Mouse (Mus musculus) hematopoietic multipotent progenitor cell, adult 10-12 weeks (in vitro differentiated cells): ENCODE data around the gene Tap1. TPM values are rescaled to one million over a fixed set of nuclear protein-coding genes. Genes with fewer than 3 reads are reported as not detected.

Experiments used
- polyA plus RNA-seq: library from polyadenylated mRNA; stranded (reverse); fragments of >175 nt; gene quantifications from 2 replicates; pipeline ENCODE4 v1.2.3, GENCODE M21; 2012; ENCODE audit warnings: low replicate concordance

The Tap1 gene
- polyA plus RNA-seq: 74.5 and 112 TPM in 2 replicates

DNA sequence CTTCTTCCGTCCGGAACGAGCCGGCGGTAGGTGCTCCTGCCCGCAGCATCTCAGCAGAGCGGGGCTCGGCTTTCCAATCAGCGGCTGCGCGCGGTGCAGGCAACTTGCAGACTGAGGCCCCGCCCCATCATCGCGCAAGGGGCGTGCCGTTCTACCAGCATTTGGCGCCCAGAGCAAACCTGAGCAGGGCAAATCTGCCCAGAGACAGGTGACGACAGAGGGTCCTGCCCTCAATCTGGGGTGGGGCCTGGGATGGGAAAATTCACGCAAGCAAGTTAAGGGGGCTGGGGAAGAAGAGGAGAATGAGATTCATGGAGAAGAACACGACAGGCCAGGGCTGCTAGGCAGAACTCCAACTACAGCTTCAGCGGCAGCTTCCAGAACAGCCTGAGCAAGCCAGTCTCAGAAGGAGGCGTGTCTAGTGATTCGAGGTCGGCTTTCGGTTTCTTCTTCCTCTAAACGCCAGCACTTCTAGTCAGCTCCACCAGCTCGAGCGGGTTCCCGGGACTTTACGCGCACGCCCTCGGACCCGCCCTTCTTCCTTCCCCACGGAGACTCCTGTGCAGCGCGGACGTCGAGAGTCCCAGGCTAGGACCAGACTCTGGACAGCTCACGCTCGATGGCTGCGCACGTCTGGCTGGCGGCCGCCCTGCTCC, at the start of gene Tap1, which contains the start of gene Psmb9:
Tap1 (plus strand) TSS at position 293 of the 656 bp plus-strand sequence.
Psmb9 (minus strand) TSS at position 504 of the 656 bp plus-strand sequence.

DNA sequence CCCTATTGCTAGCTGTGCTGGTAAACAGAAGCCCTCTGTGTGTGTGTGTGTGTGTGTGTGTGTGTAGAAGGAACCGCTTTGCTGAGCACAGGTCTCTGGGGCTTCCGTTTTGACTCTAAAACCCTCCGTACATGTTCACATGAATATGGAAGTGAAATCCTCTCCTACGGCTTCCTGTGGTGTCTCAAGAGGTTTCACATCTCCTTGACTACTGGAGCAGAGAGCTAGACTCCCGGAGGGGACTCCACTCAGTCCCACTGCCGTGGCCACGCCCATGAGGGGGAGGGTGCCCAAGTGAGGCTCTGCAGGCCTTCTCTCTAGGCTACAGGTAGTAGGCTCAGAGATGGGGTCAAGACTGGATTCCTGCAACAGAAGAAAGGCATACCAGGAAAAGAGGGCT, 44.3 kb upstream of the Tap1 start, which contains the start of gene H2-DMb2:
H2-DMb2 (plus strand) TSS at position 275 of the 400 bp plus-strand sequence.

DNA sequence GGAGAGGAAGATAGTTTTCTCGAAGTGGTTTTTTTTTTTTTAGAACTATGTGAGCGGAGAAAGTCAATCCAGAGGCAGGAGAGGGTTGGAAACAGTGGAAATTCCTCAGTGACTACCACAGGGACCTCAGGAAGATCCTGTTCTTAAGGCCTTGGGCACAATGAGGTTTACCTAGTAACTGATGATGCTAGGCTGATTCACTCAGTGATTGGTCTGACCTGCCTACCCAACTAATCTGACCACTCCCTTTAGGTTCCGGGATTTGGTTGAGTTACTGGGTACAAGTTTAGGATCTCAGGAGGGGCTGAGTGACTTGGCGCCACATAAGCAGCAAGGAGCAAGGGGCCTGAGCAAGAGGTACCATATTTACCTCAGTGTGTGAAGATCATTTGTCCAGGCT, 34.4 kb upstream of the Tap1 start, which contains the start of gene H2-DMb1:
H2-DMb1 (plus strand) TSS at position 150 of the 400 bp plus-strand sequence.

DNA sequence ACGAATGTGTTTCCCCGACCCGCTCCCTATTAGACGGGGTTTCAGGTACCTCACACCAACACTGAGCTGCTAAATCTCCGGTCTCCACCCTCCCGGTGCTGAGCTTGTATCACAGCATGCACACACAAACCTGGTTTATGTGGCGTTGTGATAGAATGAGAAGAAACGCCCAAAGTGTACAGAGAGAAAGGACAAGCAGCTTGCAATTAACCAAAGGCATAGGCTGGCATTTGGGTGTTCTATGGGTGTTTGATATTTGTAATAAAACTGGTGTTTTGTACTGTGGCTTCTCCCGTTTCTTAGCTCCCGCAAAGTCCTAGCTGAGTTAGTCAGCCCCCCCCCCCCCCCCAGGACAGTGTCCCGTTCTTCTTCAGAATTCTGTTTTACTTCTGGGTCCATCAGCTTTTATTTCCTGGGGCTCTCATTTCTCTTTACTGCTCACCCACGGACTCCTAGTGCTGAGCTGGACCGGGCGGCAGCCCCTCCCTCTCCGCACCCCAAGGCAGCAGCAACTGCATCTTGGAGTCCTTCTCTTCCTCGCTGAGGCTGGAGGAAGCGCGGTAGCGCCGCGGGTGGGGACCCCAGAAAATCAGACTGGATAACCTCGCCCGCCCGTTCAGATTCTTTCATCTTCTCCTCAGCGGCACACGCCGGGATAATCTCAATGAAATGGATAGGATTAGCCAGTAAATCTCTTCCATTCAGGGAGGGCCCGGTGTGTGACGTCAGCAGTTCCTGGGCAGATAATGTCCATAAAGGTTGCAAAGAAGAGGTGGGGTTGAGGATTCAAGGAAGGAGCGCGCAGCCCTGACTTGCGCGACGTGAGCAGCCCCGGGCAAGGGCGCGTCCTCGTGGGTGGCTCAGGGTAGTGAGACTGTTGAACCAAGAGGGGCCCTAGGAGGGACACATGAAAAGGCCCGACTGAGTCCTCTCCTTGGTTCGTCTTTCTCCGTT, 9.9 kb downstream of the Tap1 start, which contains the start of gene Psmb8:
Psmb8 (plus strand) TSS at position 781 of the 954 bp plus-strand sequence.

DNA sequence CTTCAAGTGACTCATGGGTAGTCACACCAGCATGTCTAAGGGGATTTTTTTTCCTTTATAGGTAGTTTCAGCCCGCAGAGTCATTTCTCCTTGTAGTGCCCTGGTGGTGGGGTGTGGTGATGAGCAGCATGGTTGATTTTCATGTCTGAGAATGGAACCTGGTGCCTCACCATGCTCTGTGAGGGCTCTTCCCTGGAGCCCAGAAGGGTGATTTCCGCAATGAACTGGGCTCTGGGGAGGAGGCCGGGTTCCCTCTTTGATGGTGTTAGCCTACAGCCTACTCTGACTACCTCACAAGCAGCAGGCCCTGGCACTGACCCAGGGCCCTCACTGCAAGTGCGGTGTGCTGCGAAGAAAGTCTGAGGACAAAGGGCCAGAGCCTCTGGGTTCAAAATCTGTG, 16.1 kb downstream of the Tap1 start, which contains the start of gene Tap2:
Tap2 (plus strand) TSS at position 84 of the 400 bp plus-strand sequence.

DNA sequence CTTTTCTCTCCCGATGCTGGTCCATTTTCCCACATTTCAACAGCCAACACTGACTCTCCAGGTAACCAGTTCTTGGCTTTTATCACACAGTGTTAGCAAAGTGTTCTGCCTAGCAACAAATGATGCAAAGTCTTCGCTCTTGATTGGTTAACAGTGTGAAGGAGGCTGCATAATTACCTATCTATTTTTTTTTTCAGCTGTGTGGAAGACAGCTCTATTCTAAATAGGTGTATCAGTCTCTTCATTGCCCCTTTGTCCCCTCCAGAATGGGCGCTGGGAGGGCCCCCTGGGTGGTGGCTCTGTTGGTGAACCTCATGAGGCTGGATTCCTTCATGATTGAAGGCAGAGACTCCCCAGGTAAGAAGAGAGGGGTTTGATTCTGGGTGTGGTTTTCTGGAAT, 51.4 kb downstream of the Tap1 start, which contains the start of gene H2-Ob:
H2-Ob (plus strand) TSS at position 198 of the 400 bp plus-strand sequence.

Other genes starting within 250 kb of the Tap1 start
- 74.4 and 96.8 TPM in 2 replicates for gene Pfdn6, start 247.2 kb upstream of the Tap1 start, polyA plus RNA-seq
- 59.7 and 181 TPM in 2 replicates for gene Wdr46, start 246.9 kb upstream of the Tap1 start, polyA plus RNA-seq
- gene B3galt4, start 236.1 kb upstream of the Tap1 start, polyA plus RNA-seq: 33.9 and 69.4 TPM in 2 replicates
- 65.1 and 130 TPM in 2 replicates for gene Vps52, start 231.7 kb upstream of the Tap1 start, polyA plus RNA-seq
- 30.7 and 202 TPM in 2 replicates for gene Rps18, start 231.6 kb upstream of the Tap1 start, polyA plus RNA-seq
- gene H2-K1, start 187.2 kb upstream of the Tap1 start, polyA plus RNA-seq: 1,004 and 3,373 TPM in 2 replicates
- 49.6 and 111 TPM in 2 replicates for gene Ring1, start 162.9 kb upstream of the Tap1 start, polyA plus RNA-seq
- 67.5 and 266 TPM in 2 replicates for gene H2-Ke6, start 159.5 kb upstream of the Tap1 start, polyA plus RNA-seq
- gene Slc39a7, start 155.9 kb upstream of the Tap1 start, polyA plus RNA-seq: 46.1 and 74.3 TPM in 2 replicates
- 155 and 353 TPM in 2 replicates for gene Rxrb, start 155.7 kb upstream of the Tap1 start, polyA plus RNA-seq
- gene Col11a2, start 148.1 kb upstream of the Tap1 start, polyA plus RNA-seq: 14.4 and 54.0 TPM in 2 replicates
- gene H2-Oa, start 95.2 kb upstream of the Tap1 start, polyA plus RNA-seq: 55.1 and 259 TPM in 2 replicates
- gene H2-DMa, start 68.0 kb upstream of the Tap1 start, polyA plus RNA-seq: 140 and 479 TPM in 2 replicates
- gene Brd2, start 64.9 kb upstream of the Tap1 start, polyA plus RNA-seq: 377 and 424 TPM in 2 replicates
- 454 and 462 TPM in 2 replicates for gene H2-DMb2, start 44.2 kb upstream of the Tap1 start, polyA plus RNA-seq
- 22.9 and 41.1 TPM in 2 replicates for gene H2-DMb1, start 34.5 kb upstream of the Tap1 start, polyA plus RNA-seq
- 85.6 and 98.9 TPM in 2 replicates for gene Psmb9, start 211 bp downstream of the Tap1 start, polyA plus RNA-seq
- gene Psmb8, start 10.2 kb downstream of the Tap1 start, polyA plus RNA-seq: 348 and 445 TPM in 2 replicates
- 148 and 211 TPM in 2 replicates for gene Tap2, start 16.0 kb downstream of the Tap1 start, polyA plus RNA-seq
- gene H2-Ob, start 51.4 kb downstream of the Tap1 start, polyA plus RNA-seq: 44.0 and 80.9 TPM in 2 replicates
- 1,724 and 6,143 TPM in 2 replicates for gene H2-Ab1, start 70.1 kb downstream of the Tap1 start, polyA plus RNA-seq
- 100 and 954 TPM in 2 replicates for gene H2-Aa, start 100.3 kb downstream of the Tap1 start, polyA plus RNA-seq
- gene H2-Eb1, start 118.3 kb downstream of the Tap1 start, polyA plus RNA-seq: 222 and 457 TPM in 2 replicates
- 0.24 and 0.89 TPM in 2 replicates for gene H2-Eb2, start 138.1 kb downstream of the Tap1 start, polyA plus RNA-seq
- gene Btnl2, start 167.3 kb downstream of the Tap1 start, polyA plus RNA-seq: 1.8 and 2.0 TPM in 2 replicates
- not detected in 2 replicates for gene Btnl1, start 189.6 kb downstream of the Tap1 start, polyA plus RNA-seq
- gene BC051142, start 211.3 kb downstream of the Tap1 start, polyA plus RNA-seq: 0.70 and 1.7 TPM in 2 replicates